Mouse (Mus musculus): Measurements from ENCODE around the gene Bicc1. TPM values are rescaled to one million over a fixed set of nuclear protein-coding genes. Genes with fewer than 3 reads are reported as not detected.

Bicc1 gene
- total RNA-seq, 2 experiments from 2014 or later = 9.4 TPM

- no peak for DNase-seq
Observed at GRCm38 (mm10) chr10:71122480-71122879, 37.0 kb downstream of the Bicc1 start.

- no peak for DNase-seq
Observed at GRCm38 (mm10) chr10:71120769-71121165, 38.7 kb downstream of the Bicc1 start.

GRCm38 (mm10) chr10:71120121-71120768, 39.3 kb downstream of the Bicc1 start:
- no peak for DNase-seq

- DNase-seq = no peak
Observed at GRCm38 (mm10) chr10:71119120-71119847, 40.2 kb downstream of the Bicc1 start.

- DNase-seq = no peak
Observed at GRCm38 (mm10) chr10:71117766-71118165, 41.7 kb downstream of the Bicc1 start.

- no peak for DNase-seq
Observed at GRCm38 (mm10) chr10:71114260-71114920, 45.1 kb downstream of the Bicc1 start.

- DNase-seq = no peak
Observed at GRCm38 (mm10) chr10:71106491-71107205, 52.9 kb downstream of the Bicc1 start.

GRCm38 (mm10) chr10:71104791-71105190, 54.7 kb downstream of the Bicc1 start:
- DNase-seq = no peak

GRCm38 (mm10) chr10:71100815-71101499, 58.5 kb downstream of the Bicc1 start:
- no peak for DNase-seq

- DNase-seq = no peak
Observed at GRCm38 (mm10) chr10:71094707-71095254, 64.7 kb downstream of the Bicc1 start.

GRCm38 (mm10) chr10:71093312-71093711, 66.2 kb downstream of the Bicc1 start:
- no peak for DNase-seq

GRCm38 (mm10) chr10:71087359-71087716, 72.2 kb downstream of the Bicc1 start:
- DNase-seq = no peak

GRCm38 (mm10) chr10:71086571-71087358, 72.7 kb downstream of the Bicc1 start:
- DNase-seq = no peak

GRCm38 (mm10) chr10:71082986-71083385, 76.5 kb downstream of the Bicc1 start:
- DNase-seq = peak; percentile 15

- DNase-seq = no peak
Observed at GRCm38 (mm10) chr10:71078856-71079255, 80.6 kb downstream of the Bicc1 start.

GRCm38 (mm10) chr10:71065009-71065408, 94.5 kb downstream of the Bicc1 start:
- no peak for DNase-seq

- DNase-seq = no peak
Observed at GRCm38 (mm10) chr10:71064576-71064975, 94.9 kb downstream of the Bicc1 start.

GRCm38 (mm10) chr10:71062151-71062550, 97.3 kb downstream of the Bicc1 start:
- DNase-seq = peak; percentile 67

GRCm38 (mm10) chr10:71060269-71060668, 99.2 kb downstream of the Bicc1 start:
- no peak for DNase-seq

GRCm38 (mm10) chr10:71058616-71059247, 100.8 kb downstream of the Bicc1 start:
- peak; percentile 60 for DNase-seq

Measured in gastrocnemius, postnatal 25 days (tissue).